Mouse (Mus musculus): ENCODE measurements around the gene Tmem54.

Tmem54 gene

GRCm38 (mm10) chr4:129129387-129129786 lies 24.0 kb downstream of the Tmem54 start:
- DNase-seq (ENCODE audit: low spot score in 2 of 2): no peak

- no peak for DNase-seq (ENCODE audit: low spot score in 2 of 2)
Observed at GRCm38 (mm10) chr4:129130149-129130548, 24.8 kb downstream of the Tmem54 start.

- DNase-seq (ENCODE audit: low spot score in 2 of 2): no peak
Observed at GRCm38 (mm10) chr4:129130755-129131303, 25.5 kb downstream of the Tmem54 start.

- DNase-seq (ENCODE audit: low spot score in 2 of 2): no peak
Observed at GRCm38 (mm10) chr4:129134799-129135585, 29.6 kb downstream of the Tmem54 start.

GRCm38 (mm10) chr4:129135637-129136036 lies 30.3 kb downstream of the Tmem54 start:
- no peak for DNase-seq (ENCODE audit: low spot score in 2 of 2)

GRCm38 (mm10) chr4:129136189-129136578 lies 30.8 kb downstream of the Tmem54 start:
- DNase-seq (ENCODE audit: low spot score in 2 of 2): no peak

- no peak for DNase-seq (ENCODE audit: low spot score in 2 of 2)
Observed at GRCm38 (mm10) chr4:129136579-129137391, 31.4 kb downstream of the Tmem54 start, which contains the start of gene Fndc5. Fndc5 (plus strand) TSS chr4:129136999.

GRCm38 (mm10) chr4:129137392-129138321 lies 32.3 kb downstream of the Tmem54 start:
- no peak for DNase-seq (ENCODE audit: low spot score in 2 of 2)

- no peak for DNase-seq (ENCODE audit: low spot score in 2 of 2)
Observed at GRCm38 (mm10) chr4:129139642-129140041, 34.3 kb downstream of the Tmem54 start.

GRCm38 (mm10) chr4:129140808-129141207 lies 35.5 kb downstream of the Tmem54 start:
- DNase-seq (ENCODE audit: low spot score in 2 of 2): no peak

GRCm38 (mm10) chr4:129141560-129142438 lies 36.5 kb downstream of the Tmem54 start:
- no peak for DNase-seq (ENCODE audit: low spot score in 2 of 2)

GRCm38 (mm10) chr4:129142439-129143045 lies 37.2 kb downstream of the Tmem54 start:
- DNase-seq (ENCODE audit: low spot score in 2 of 2): no peak

GRCm38 (mm10) chr4:129143509-129143908 lies 38.2 kb downstream of the Tmem54 start:
- no peak for DNase-seq (ENCODE audit: low spot score in 2 of 2)

- peak; percentile 84 to 93 for DNase-seq (ENCODE audit: low spot score in 2 of 2)
Observed at GRCm38 (mm10) chr4:129144401-129145367, 39.3 kb downstream of the Tmem54 start.

- no peak for DNase-seq (ENCODE audit: low spot score in 2 of 2)
Observed at GRCm38 (mm10) chr4:129145411-129145810, 40.1 kb downstream of the Tmem54 start.

GRCm38 (mm10) chr4:129145943-129146342 lies 40.6 kb downstream of the Tmem54 start:
- DNase-seq (ENCODE audit: low spot score in 2 of 2): no peak

- no peak for DNase-seq (ENCODE audit: low spot score in 2 of 2)
Observed at GRCm38 (mm10) chr4:129146392-129146791, 41.0 kb downstream of the Tmem54 start.

- DNase-seq (ENCODE audit: low spot score in 2 of 2): no peak
Observed at GRCm38 (mm10) chr4:129147552-129148103, 42.3 kb downstream of the Tmem54 start.
